Mouse (Mus musculus): ENCODE measurements around the gene Myl4. TPM values are rescaled to one million over a fixed set of nuclear protein-coding genes. Genes with fewer than 3 reads are reported as not detected.

The Myl4 gene
- 6.5 and 7.2 TPM in 2 replicates for polyA plus RNA-seq (2015; fragmentation: Nextera tagmentation; extraction: Ambion mirVana)

DNA sequence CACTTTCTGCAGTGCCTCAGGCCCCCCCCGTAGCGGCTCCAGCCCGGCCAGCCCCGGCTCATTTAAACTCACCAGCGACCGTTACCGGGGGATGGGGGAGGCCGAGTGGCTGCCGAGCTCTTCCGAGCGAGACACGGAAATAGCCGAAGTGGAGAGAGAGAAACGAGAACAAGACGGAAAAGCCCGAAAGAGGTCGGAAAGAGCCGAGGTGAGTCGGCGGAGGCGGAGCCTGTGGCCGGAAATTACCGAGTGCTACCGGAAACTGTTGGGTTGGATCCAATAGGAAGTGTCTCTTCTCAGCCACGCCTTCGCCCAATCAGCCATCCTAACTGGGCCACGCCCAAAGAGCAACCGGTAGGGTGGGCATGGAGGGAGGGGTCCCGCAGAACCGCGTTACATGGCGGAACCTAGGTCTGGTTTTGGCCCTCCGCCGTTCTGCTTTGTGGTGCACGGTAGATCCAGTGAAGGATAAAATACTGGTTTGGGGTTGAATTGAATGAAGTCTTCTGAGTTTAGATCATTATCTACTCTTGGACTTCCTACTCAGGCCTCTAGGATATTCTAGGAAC lies at the start of gene Myl4, which contains the start of gene Cdc27:
TSS of gene Myl4 (plus strand) at position 258 of the 569 bp plus-strand sequence.
TSS of gene Cdc27 (minus strand) at position 215 of the 569 bp plus-strand sequence.

DNA sequence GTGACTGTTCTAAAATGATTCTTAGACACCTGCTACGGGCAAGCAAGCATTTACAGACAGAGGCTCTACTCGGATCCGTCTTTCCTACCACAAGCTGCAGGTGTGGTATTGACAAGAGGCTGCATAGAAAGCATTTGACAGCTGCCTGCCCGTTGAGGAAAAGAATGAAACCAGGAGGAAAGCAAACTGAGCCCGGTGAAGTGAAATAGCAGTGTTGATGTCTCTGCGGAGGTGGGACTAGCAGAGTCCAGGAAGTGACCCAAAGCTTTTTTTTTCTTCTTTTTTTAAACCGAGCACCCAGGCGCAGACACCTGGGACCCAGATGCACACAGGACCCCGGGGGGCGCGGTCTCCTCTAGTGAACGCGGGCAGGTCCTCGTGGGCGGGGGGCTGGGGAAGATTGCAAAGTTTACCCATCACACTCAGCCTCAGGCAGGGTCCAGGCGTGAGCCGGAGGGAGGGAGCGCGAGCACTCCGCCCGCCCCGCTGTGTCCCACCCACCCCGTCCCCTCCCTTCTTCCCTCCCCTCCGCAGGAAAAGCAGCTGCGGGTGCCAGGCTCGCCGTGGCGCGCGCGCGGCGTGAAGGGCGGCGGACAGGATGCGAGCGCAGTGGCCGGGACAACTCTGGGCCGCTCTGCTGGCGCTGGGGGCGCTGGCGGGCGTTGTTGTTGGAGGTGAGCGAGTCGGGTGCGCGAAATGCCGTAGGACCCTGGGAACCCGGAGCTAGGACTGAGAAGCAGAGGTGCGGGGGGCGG lies 57.2 kb downstream of the Myl4 start, which contains the start of gene Itgb3:
TSS of gene Itgb3 (plus strand) at position 510 of the 755 bp plus-strand sequence.

Other genes starting within 250 kb of the Myl4 start
- gene Kansl1, start 81.8 kb upstream of the Myl4 start, polyA plus RNA-seq (2015; fragmentation: Nextera tagmentation; extraction: Ambion mirVana), result 16.4 and 18.1 TPM in 2 replicates
- 38.6 and 41.9 TPM in 2 replicates for gene Cdc27, start within 50 bp of the Myl4 start, polyA plus RNA-seq (2015; fragmentation: Nextera tagmentation; extraction: Ambion mirVana)
- gene Itgb3, start 57.3 kb downstream of the Myl4 start, polyA plus RNA-seq (2015; fragmentation: Nextera tagmentation; extraction: Ambion mirVana), result 2.1 and 2.6 TPM in 2 replicates
- gene Gm11639, start 135.0 kb downstream of the Myl4 start, polyA plus RNA-seq (2015; fragmentation: Nextera tagmentation; extraction: Ambion mirVana), result 0.09 and 0.75 TPM in 2 replicates

Data from neural tube, postnatal 0 days (tissue).